Mouse (Mus musculus) midbrain, embryonic 11.5 days (tissue): ENCODE results near the gene Uhmk1. TPM values are rescaled to one million over a fixed set of nuclear protein-coding genes. Genes with fewer than 3 reads are reported as not detected.
A peak's percentile ranks its signal among the peaks of the same experiment; 100 is the strongest.

Source experiments
- ATAC-seq: fragments of 200-750 bp; cut with Nextera tagmentation; 2 replicates; pipeline ENCODE4 v1.8.0; 2017; ENCODE audit warnings: moderate TSS enrichment, moderate library complexity; ENCODE audit not compliant: low FRiP score
- DNase-seq: peaks from one replicate; pipeline ENCODE4 v3.0.0; 2015; ENCODE audit warnings: low spot score; ENCODE audit errors: missing footprints
- H3K27ac ChIP-seq: fragments of 300-500 bp; sonication (generic); 2 replicates; pipeline ENCODE4 v1.5.1; 2014; ENCODE audit warnings: low read depth, low read length
- H3K27me3 ChIP-seq: fragments of 300-500 bp; sonication (generic); 2 replicates; pipeline ENCODE4 v1.6.1; 2014; ENCODE audit warnings: mild to moderate bottlenecking, low read length, moderate library complexity, mixed read lengths; ENCODE audit not compliant: control insufficient read depth, insufficient read depth
- H3K36me3 ChIP-seq: fragments of 300-500 bp; sonication (generic); 2 replicates; pipeline ENCODE4 v1.6.1; 2014; ENCODE audit warnings: mild to moderate bottlenecking, low read length, moderate library complexity, mixed read lengths; ENCODE audit not compliant: control insufficient read depth, insufficient read depth
- H3K4me1 ChIP-seq: fragments of 300-500 bp; sonication (generic); 2 replicates; pipeline ENCODE4 v1.6.1; 2014; ENCODE audit warnings: low read length; ENCODE audit not compliant: control insufficient read depth, insufficient read depth
- H3K4me2 ChIP-seq: fragments of 300-500 bp; sonication (generic); 2 replicates; pipeline ENCODE4 v1.6.1; 2014; ENCODE audit warnings: mild to moderate bottlenecking, moderate library complexity
- H3K4me3 ChIP-seq: fragments of 300-500 bp; sonication (generic); 2 replicates; pipeline ENCODE4 v1.5.1; 2014; ENCODE audit warnings: low read depth, low read length
- H3K9ac ChIP-seq: fragments of 300-500 bp; sonication (generic); 2 replicates; pipeline ENCODE4 v1.6.1; 2014; ENCODE audit warnings: low read length
- H3K9me3 ChIP-seq: fragments of 300-500 bp; sonication (generic); 2 replicates; pipeline ENCODE4 v1.6.1; 2016; ENCODE audit warnings: low read length; ENCODE audit not compliant: control insufficient read depth
- WGBS: fragments of 180-500 bp; shearing (Covaris S2); extraction: QIAGEN DNeasy Blood & Tissue Kit; methylation state at CpG from one replicate; pipeline ENCODE4 v1.1.7; 2014; 5-methylcytosine and 5-hydroxymethylcytosine counted together
- polyA plus RNA-seq: library from polyadenylated mRNA; unstranded; fragments of >200 nt; fragmentation: Nextera tagmentation; extraction: Ambion mirVana; gene quantifications from 2 replicates; pipeline ENCODE4 v1.2.1, GENCODE M21; 2014

Gene Uhmk1
- polyA plus RNA-seq, 1 experiment from 2014 or later, result 17.4 TPM

DNA sequence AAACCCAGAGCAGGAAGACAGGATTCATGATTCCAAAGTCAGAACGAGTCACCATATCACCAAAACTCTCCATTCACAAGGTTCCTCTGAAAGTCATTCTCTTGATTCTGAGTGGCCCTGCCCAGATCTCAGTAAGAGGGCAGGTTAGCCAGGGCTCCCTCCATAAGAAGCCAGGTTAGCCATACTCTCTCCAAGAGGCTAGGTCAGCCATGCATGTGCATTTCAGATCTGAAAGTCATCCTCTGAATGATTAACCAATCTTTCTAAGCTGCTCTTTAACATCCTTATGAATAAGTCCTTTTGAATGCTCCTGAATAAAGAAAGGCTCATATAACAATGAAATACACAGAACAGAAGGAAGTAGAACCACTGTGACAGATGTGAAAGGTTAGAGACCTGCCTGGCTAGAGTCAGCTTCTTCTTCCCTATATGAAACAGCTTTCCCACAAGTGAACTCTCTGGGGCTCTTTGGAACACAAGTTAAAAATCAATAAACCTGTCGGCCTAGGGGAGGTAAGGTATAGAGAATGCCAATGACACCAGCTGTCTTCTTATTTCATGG is 51.1 kb downstream of the Uhmk1 start:
- no peak overlapping the region for H3K27ac ChIP-seq
- no peak overlapping the region for H3K9ac ChIP-seq
- H3K36me3 ChIP-seq, result no peaks in the 10 kb centered on the region; the same call in 1 of the 2 replicates
- DNase-seq (peak; percentile 49), ATAC-seq (no peak)
- no peaks in the 10 kb centered on the region for H3K9me3 ChIP-seq
- H3K4me2 ChIP-seq, result no peak overlapping the region
- H3K27me3 ChIP-seq, result no peaks in the 10 kb centered on the region
- WGBS, result 78% methylated on average over 2 of the region's 2 CpGs
- no peaks in the 10 kb centered on the region for H3K4me1 ChIP-seq
- H3K4me3 ChIP-seq, result no peak overlapping the region

DNA sequence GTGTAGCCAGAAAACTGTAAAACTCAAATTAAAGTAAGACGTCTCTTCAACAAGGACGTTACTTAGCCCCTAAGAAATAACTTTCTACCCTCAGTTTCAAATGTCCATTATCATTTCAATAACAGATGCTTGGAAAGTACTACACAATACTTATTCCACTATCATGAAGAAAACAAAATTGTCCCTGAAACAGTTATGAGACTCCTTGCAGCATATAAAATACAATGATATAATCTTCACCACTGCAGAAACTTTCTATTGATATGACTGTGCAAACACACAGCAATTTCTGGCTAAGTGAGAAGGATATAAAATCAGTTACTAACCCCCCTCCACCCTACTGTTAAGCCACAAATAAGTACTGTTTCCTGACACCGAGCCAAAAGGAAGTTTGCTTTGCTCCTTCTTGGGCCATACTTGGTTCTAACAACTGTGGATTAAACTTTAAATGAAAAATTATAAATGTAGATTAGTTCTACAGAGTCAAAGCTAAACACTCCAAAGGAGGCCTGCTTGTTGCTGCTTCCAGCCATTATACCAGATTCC is 51.7 kb downstream of the Uhmk1 start:
- H3K9me3 ChIP-seq, result no peaks in the 10 kb centered on the region
- H3K36me3 ChIP-seq, result no peaks in the 10 kb centered on the region; the same call in 1 of the 2 replicates
- no peak overlapping the region for H3K4me3 ChIP-seq
- no peak overlapping the region for H3K27ac ChIP-seq
- H3K4me2 ChIP-seq, result no peak overlapping the region
- H3K4me1 ChIP-seq, result no peaks in the 10 kb centered on the region
- H3K9ac ChIP-seq, result no peak overlapping the region
- DNase-seq, result no peak
- H3K27me3 ChIP-seq, result no peaks in the 10 kb centered on the region
- WGBS, result 89% methylated on average over 3 of the region's 3 CpGs
- ATAC-seq, result no peak

DNA sequence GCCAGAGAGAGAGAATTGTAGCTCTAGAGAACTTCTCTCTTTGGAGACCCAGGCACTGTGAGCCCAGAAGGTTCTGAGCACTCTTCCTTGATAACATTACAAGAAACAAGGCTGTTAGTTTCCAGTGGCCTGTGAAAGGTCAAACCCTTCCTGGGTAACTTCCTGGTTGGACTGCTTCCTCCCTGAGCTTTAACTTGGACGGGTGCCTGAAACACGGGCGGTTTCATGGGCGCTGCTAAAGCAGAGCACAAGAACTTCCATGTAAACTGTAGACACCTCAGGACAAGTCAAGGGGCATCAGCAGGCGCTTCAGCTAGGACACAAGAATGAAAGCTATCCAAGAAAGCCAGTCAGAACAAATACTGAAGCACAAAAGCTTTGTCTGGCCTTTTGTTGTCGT is 53.3 kb downstream of the Uhmk1 start:
- Histone ChIP-seq H3K27me3 (no peaks in the 10 kb centered on the region), H3K4me2 (no peak overlapping the region), H3K4me3 (no peak overlapping the region), H3K27ac (no peak overlapping the region), H3K4me1 (no peaks in the 10 kb centered on the region), H3K9me3 (no peaks in the 10 kb centered on the region), H3K36me3 (no peaks in the 10 kb centered on the region; the same call in 1 of the 2 replicates), H3K9ac (no peak overlapping the region)
- no peak for ATAC-seq
- WGBS, result 93% methylated on average over 6 of the region's 6 CpGs
- DNase-seq, result peak; percentile 76

DNA sequence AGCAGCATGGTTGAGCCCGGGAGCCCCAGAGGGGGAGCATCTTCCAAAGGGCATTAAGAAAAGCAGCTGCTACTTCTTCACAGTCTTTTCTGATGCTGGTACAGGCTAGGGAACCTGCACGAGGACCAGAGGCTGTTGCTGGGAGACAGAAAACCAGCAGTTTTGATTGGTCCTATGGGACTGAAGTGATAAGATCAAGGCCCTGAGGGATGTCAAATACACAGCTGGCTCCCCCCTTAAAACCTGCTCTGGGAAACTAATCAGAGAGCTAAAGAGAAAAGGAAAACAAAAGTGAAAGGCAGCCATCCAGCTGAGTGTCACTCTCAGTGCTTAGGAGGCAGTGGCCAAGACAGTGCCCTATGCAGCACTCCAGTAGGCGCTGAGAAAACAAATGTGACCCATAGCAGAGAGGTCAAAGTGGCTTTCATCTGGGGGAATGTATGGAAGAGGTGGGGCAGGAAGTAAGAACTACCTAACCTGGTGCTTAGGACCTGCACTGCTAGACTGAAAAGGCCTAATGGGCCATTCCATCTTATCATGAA is 54.7 kb downstream of the Uhmk1 start:
- Histone ChIP-seq H3K36me3 (no peaks in the 10 kb centered on the region; the same call in 1 of the 2 replicates), H3K4me1 (no peaks in the 10 kb centered on the region), H3K9me3 (no peaks in the 10 kb centered on the region), H3K27me3 (no peaks in the 10 kb centered on the region), H3K4me3 (no peak overlapping the region), H3K9ac (no peak overlapping the region), H3K4me2 (no peak overlapping the region), H3K27ac (no peak overlapping the region)
- WGBS, result 61% methylated on average over 3 of the region's 3 CpGs
- ATAC-seq (no peak), DNase-seq (peak; percentile 17)

DNA sequence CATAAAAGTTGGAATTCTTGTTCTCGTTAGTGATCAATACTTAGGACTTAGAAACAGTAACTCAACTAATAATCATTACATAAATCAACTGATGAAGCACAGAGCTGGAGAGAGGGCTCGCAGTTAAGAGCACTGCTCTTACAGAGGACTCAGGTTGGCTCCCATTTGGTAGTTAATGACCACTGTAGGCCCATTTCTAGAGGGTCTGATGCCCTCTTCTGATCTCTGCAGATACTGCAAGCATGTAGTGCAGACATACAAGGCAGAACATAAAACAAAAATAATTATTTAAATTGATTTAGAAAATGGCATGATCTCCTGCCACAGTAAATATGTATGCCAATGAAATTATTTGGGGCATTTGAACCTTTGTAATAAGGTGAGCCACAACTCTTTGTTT is 55.5 kb downstream of the Uhmk1 start:
- Histone ChIP-seq H3K36me3 (no peaks in the 10 kb centered on the region; the same call in 1 of the 2 replicates), H3K27me3 (no peaks in the 10 kb centered on the region), H3K9ac (no peak overlapping the region), H3K4me2 (no peak overlapping the region), H3K27ac (no peak overlapping the region), H3K4me1 (no peaks in the 10 kb centered on the region), H3K9me3 (no peaks in the 10 kb centered on the region), H3K4me3 (no peak overlapping the region)
- no peak for ATAC-seq
- WGBS, result 92% methylated on average over 2 of the region's 2 CpGs
- DNase-seq, result no peak

DNA sequence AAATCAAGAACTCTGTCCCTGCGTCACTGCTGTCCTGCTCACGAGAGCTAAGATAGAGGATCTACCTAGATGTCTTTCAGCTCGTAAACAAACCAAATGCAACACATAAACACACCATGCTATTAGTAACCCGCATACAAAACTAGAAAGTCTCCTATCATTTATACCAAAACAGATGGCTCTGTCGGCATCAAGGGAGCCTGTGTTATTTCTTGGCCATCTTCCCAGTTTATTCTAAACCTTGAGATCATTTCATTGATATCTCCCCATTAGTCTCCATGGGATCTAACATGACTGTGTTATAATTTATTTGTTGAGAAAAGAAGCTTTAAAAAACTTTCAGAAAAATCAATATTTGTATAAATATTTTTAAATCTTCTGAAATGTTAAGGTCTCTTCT is 59.4 kb downstream of the Uhmk1 start:
- no peak for DNase-seq

DNA sequence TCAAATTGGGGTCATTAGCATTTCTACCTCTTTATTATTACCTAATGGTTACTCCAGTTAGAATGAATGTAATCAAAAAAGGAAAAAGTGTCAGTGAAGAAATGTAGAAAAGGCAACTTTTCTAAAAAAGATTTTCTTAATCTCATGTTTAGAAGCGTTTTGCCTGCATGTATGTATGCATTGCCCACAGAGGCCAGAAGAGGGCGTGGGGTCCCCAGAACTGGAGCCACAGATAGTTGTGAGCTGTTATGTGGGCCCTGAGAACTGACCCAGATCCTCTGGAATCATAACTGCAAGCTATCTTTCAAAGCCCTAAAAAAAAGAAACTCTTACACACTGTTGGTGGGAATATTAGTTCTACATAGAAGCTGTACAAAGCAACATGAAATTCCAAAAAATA is 59.9 kb downstream of the Uhmk1 start:
- no peaks in the 10 kb centered on the region for H3K9me3 ChIP-seq
- no peaks in the 10 kb centered on the region for H3K4me1 ChIP-seq
- ATAC-seq (no peak), DNase-seq (peak; percentile 53)
- H3K4me2 ChIP-seq, result no peak overlapping the region
- no peaks in the 10 kb centered on the region for H3K27me3 ChIP-seq
- H3K36me3 ChIP-seq, result no peaks in the 10 kb centered on the region; the same call in 1 of the 2 replicates
- H3K4me3 ChIP-seq, result no peak overlapping the region
- WGBS, result 84% methylated on average over 2 of the region's 2 CpGs
- no peak overlapping the region for H3K9ac ChIP-seq
- no peak overlapping the region for H3K27ac ChIP-seq

More for the DNA sequence above, 59.4 kb downstream of the Uhmk1 start:
- no peaks in the 10 kb centered on the region for H3K27me3 ChIP-seq
- no peak overlapping the region for H3K4me2 ChIP-seq
- no peaks in the 10 kb centered on the region for H3K9me3 ChIP-seq
- ATAC-seq, result no peak
- WGBS, result 96% methylated on average over 5 of the region's 5 CpGs
- H3K4me1 ChIP-seq, result no peaks in the 10 kb centered on the region
- H3K27ac ChIP-seq, result no peak overlapping the region
- H3K4me3 ChIP-seq, result no peak overlapping the region
- H3K9ac ChIP-seq, result no peak overlapping the region
- no peaks in the 10 kb centered on the region for H3K36me3 ChIP-seq

DNA sequence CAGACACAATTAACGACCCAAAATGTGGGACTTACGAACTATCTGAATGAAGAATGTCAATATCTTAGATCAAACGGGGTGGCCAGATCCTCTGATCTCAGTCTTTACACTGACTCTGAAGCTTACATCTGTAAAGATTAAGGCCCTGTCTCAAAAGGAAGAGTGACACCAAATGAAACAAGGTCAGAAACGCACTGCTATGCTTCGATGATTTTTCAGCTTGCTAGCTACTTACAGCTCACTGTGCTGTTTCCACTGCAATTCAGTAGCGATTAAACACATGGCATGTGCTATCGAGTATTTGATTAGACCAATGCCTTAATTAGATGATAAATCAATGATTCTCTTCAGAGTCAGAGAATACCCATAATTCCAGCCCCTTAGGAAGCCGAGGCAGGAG is 61.2 kb downstream of the Uhmk1 start:
- DNase-seq (peak; percentile 67), ATAC-seq (no peak)
- Histone ChIP-seq H3K4me1 (no peaks in the 10 kb centered on the region), H3K4me3 (no peak overlapping the region), H3K9ac (no peak overlapping the region), H3K36me3 (no peaks in the 10 kb centered on the region; the same call in 1 of the 2 replicates), H3K9me3 (no peaks in the 10 kb centered on the region), H3K27me3 (no peaks in the 10 kb centered on the region), H3K4me2 (no peak overlapping the region), H3K27ac (no peak overlapping the region)
- 58% methylated on average over 8 of the region's 8 CpGs for WGBS

DNA sequence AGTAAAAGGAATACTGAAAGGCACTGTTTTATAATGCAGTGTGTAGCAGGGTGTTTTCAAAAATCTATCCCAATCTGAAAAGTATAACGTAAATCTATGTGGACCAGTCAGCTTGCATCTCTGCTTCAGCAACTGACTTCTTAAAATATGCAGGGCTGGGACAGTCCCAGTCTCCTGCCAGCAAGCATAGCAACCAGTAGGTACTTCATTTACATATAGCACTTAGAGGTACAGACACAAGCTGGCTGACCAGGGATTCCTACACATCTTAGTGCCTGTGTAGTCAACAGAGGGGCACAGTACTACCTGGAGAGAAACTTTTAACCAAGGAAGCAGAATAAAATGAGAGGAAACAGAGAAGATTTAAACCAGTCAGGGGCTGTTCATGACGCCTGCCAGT is 62.6 kb downstream of the Uhmk1 start:
- H3K27ac ChIP-seq, result no peak overlapping the region
- no peaks in the 10 kb centered on the region for H3K4me1 ChIP-seq
- H3K9ac ChIP-seq, result no peak overlapping the region
- H3K36me3 ChIP-seq, result no peaks in the 10 kb centered on the region; the same call in 1 of the 2 replicates
- DNase-seq (no peak), ATAC-seq (no peak)
- no peaks in the 10 kb centered on the region for H3K27me3 ChIP-seq
- H3K9me3 ChIP-seq, result no peaks in the 10 kb centered on the region
- no peak overlapping the region for H3K4me3 ChIP-seq
- 90% methylated on average over 2 of the region's 2 CpGs for WGBS
- H3K4me2 ChIP-seq, result no peak overlapping the region
